13 mouse cellular contexts compared by ENCODE assay signal in genomic region chr10:6296621-6297020, GRCm38 (mm10).
DNase-seq lines count a peak whose midpoint lies in the region; ATAC-seq and TF ChIP-seq lines count a peak whose summit lies in the region.
"Had no signal": no experiment of that assay in that cellular context is flagged by ENCODE, and none has a peak within 500 bp of the region (broad histone marks: within the 10 kb centered on the region; RNA-seq: fewer than 3 reads in every experiment).

No protein-coding gene starts in this region.

- no peaks in the 10 kb centered on the region for H3K36me3 ChIP-seq in forebrain, embryonic 14.5 days (ENCODE audit: control insufficient read depth, insufficient read depth, low read length)
- no peaks in the 10 kb centered on the region for H3K36me3 ChIP-seq in forebrain, embryonic 12.5 days (replicated peaks)
- no peaks in the 10 kb centered on the region for H3K36me3 ChIP-seq in lung, postnatal 0 days (ENCODE audit: insufficient read depth, low read length)

- TF ChIP-seq CTCF in gastrocnemius, adult 2 months (IDR thresholded peaks at IDR 0.05) = no peak
- no peak for TF ChIP-seq CTCF in lung, postnatal 0 days (IDR thresholded peaks at IDR 0.05)

- DNase-seq in forebrain, embryonic 14.5 days (ENCODE audit: low spot score) = peak; percentile 59
- peak; percentile 22 to 23 for DNase-seq in frontal cortex, postnatal 25 days (ENCODE audit: low spot score in 2 of 2)
- DNase-seq in left cerebral cortex, adult 9 months (ENCODE audit: low spot score in 2 of 2) = peak; percentile 8 to 54
- no peak for DNase-seq in kidney, postnatal 36 days
- DNase-seq in gastrocnemius, adult 2 months = no peak
- DNase-seq in thymus, postnatal 25 days = no peak
- no peak for DNase-seq in lung, postnatal 0 days (ENCODE audit: low spot score)
- DNase-seq: adrenal gland, postnatal 10 days; lung, postnatal 10 days; spleen, adult 18-20 months had no signal

- H3K9ac ChIP-seq in forebrain, embryonic 14.5 days (ENCODE audit: low read length) = no peak overlapping the region
- no peak overlapping the region for H3K9ac ChIP-seq in forebrain, embryonic 12.5 days
- H3K9ac ChIP-seq in lung, postnatal 0 days (replicated peaks; ENCODE audit: low read depth) = no peak overlapping the region

- TF ChIP-seq EP300 in lung, postnatal 0 days (IDR thresholded peaks at IDR 0.05) = no peak

- no peak overlapping the region for H3K27ac ChIP-seq in forebrain, embryonic 14.5 days (ENCODE audit: low read depth, low read length)
- H3K27ac ChIP-seq in forebrain, embryonic 12.5 days = no peak overlapping the region
- H3K27ac ChIP-seq in gastrocnemius, adult 2 months = no peak overlapping the region
- H3K27ac ChIP-seq in lung, postnatal 0 days (ENCODE audit: low read length) = no peak overlapping the region

- no peaks in the 10 kb centered on the region for H3K4me1 ChIP-seq in forebrain, embryonic 14.5 days (ENCODE audit: control insufficient read depth, insufficient read depth, low read length)
- no peaks in the 10 kb centered on the region for H3K4me1 ChIP-seq in forebrain, embryonic 12.5 days
- no peaks in the 10 kb centered on the region for H3K4me1 ChIP-seq in lung, postnatal 0 days (ENCODE audit: insufficient read depth, low read depth, low read length)

- no peaks in the 10 kb centered on the region for H3K9me3 ChIP-seq in forebrain, embryonic 14.5 days (replicated peaks; ENCODE audit: control insufficient read depth, low read length)
- H3K9me3 ChIP-seq in forebrain, embryonic 12.5 days = no peaks in the 10 kb centered on the region
- no peaks in the 10 kb centered on the region for H3K9me3 ChIP-seq in lung, postnatal 0 days (ENCODE audit: low read length)

- no peak for ATAC-seq in forebrain, embryonic 14.5 days
- no peak for ATAC-seq in forebrain, embryonic 12.5 days (ENCODE audit: low FRiP score)
- ATAC-seq in lung, postnatal 0 days = no peak
- ATAC-seq: intestine, postnatal 0 days; midbrain, embryonic 16.5 days had no signal

- intact Hi-C loops in gastrocnemius, adult 2 months (cut with DNase I) = no loop called here

- no peaks in the 10 kb centered on the region for H3K27me3 ChIP-seq in forebrain, embryonic 14.5 days (replicated peaks; ENCODE audit: control insufficient read depth, insufficient read depth, low read length)
- H3K27me3 ChIP-seq in forebrain, embryonic 12.5 days = no peaks in the 10 kb centered on the region
- no peaks in the 10 kb centered on the region for H3K27me3 ChIP-seq in lung, postnatal 0 days (replicated peaks; ENCODE audit: insufficient read depth, low read length)

- no peak overlapping the region for H3K4me2 ChIP-seq in forebrain, embryonic 14.5 days (ENCODE audit: low read length)
- no peak overlapping the region for H3K4me2 ChIP-seq in forebrain, embryonic 12.5 days
- H3K4me2 ChIP-seq in lung, postnatal 0 days (replicated peaks; ENCODE audit: low read depth, low read length) = no peak overlapping the region

- H3K4me3 ChIP-seq in forebrain, embryonic 14.5 days (ENCODE audit: low read depth, low read length) = no peak overlapping the region
- no peak overlapping the region for H3K4me3 ChIP-seq in forebrain, embryonic 12.5 days (replicated peaks)
- no peak overlapping the region for H3K4me3 ChIP-seq in gastrocnemius, adult 2 months
- no peak overlapping the region for H3K4me3 ChIP-seq in lung, postnatal 0 days (ENCODE audit: low read depth, low read length)

- 78% methylated on average over 4 of the region's 4 CpGs for WGBS in forebrain, embryonic 14.5 days
- 92% methylated on average over 4 of the region's 4 CpGs for WGBS in forebrain, embryonic 12.5 days
- 82% methylated on average over 4 of the region's 4 CpGs for WGBS in lung, postnatal 0 days

Comparison
In these comparisons a context has a peak if more than half of its experiments do, and no peak if none do; other contexts are left out.
1. DNase-seq: peak in forebrain, embryonic 14.5 days (single experiment), frontal cortex, postnatal 25 days (2 of 2) and left cerebral cortex, adult 9 months (2 of 2); none in kidney, postnatal 36 days (0 of 2), gastrocnemius, adult 2 months (single experiment), thymus, postnatal 25 days (single experiment) and lung, postnatal 0 days (single experiment).